Mouse (Mus musculus): ENCODE data around the gene Ifitm6.
"Not testable (repeated sequence)": the region's sequence is repeated elsewhere in the genome, so short reads cannot be mapped to it uniquely, and the experiment has no call there.

Ifitm6 gene

GRCm38 (mm10) chr7:141017824-141018223 is at the start of gene Ifitm6:
Gene Ifitm6 (minus strand): TSS chr7:141017924.
- DNase-seq (ENCODE audit: low spot score in 2 of 2), result not testable (repeated sequence)

- no peak for DNase-seq (ENCODE audit: low spot score in 2 of 2)
Measured at GRCm38 (mm10) chr7:141064576-141064975, 46.9 kb upstream of the Ifitm6 start.

GRCm38 (mm10) chr7:141064175-141064574 is 46.5 kb upstream of the Ifitm6 start:
- no peak for DNase-seq (ENCODE audit: low spot score in 2 of 2)

- DNase-seq (ENCODE audit: low spot score in 2 of 2), result peak in 1 of 2 experiments; percentile 47
Measured at GRCm38 (mm10) chr7:141063353-141063752, 45.6 kb upstream of the Ifitm6 start.

- peak in 1 of 2 experiments; percentile 42 for DNase-seq (ENCODE audit: low spot score in 2 of 2)
Measured at GRCm38 (mm10) chr7:141062525-141062924, 44.8 kb upstream of the Ifitm6 start.

- no peak for DNase-seq (ENCODE audit: low spot score in 2 of 2)
Measured at GRCm38 (mm10) chr7:141061269-141061692, 43.6 kb upstream of the Ifitm6 start.

- peak; percentile 92 to 95 for DNase-seq (ENCODE audit: low spot score in 2 of 2)
Measured at GRCm38 (mm10) chr7:141060426-141061242, 42.9 kb upstream of the Ifitm6 start, which contains the start of gene B4galnt4. Gene B4galnt4 (plus strand): TSS chr7:141061104.

- DNase-seq (ENCODE audit: low spot score in 2 of 2), result no peak
Measured at GRCm38 (mm10) chr7:141059929-141060328, 42.2 kb upstream of the Ifitm6 start.

- DNase-seq (ENCODE audit: low spot score in 2 of 2), result no peak
Measured at GRCm38 (mm10) chr7:141058601-141059341, 41.0 kb upstream of the Ifitm6 start.

- DNase-seq (ENCODE audit: low spot score in 2 of 2), result no peak
Measured at GRCm38 (mm10) chr7:141057541-141057940, 39.8 kb upstream of the Ifitm6 start.

- no peak for DNase-seq (ENCODE audit: low spot score in 2 of 2)
Measured at GRCm38 (mm10) chr7:141056976-141057375, 39.3 kb upstream of the Ifitm6 start.

- DNase-seq (ENCODE audit: low spot score in 2 of 2), result no peak
Measured at GRCm38 (mm10) chr7:141055785-141056184, 38.1 kb upstream of the Ifitm6 start.

GRCm38 (mm10) chr7:141052421-141052820 is 34.7 kb upstream of the Ifitm6 start:
- DNase-seq (ENCODE audit: low spot score in 2 of 2), result no peak

GRCm38 (mm10) chr7:141052016-141052415 is 34.3 kb upstream of the Ifitm6 start:
- DNase-seq (ENCODE audit: low spot score in 2 of 2), result no peak

GRCm38 (mm10) chr7:141051060-141051685 is 33.4 kb upstream of the Ifitm6 start:
- no peak for DNase-seq (ENCODE audit: low spot score in 2 of 2)

GRCm38 (mm10) chr7:141049326-141049725 is 31.6 kb upstream of the Ifitm6 start:
- DNase-seq (ENCODE audit: low spot score in 2 of 2), result no peak

- peak; percentile 90 to 91 for DNase-seq (ENCODE audit: low spot score in 2 of 2)
Measured at GRCm38 (mm10) chr7:141048226-141049218, 30.8 kb upstream of the Ifitm6 start.

GRCm38 (mm10) chr7:141047581-141048225 is 30.0 kb upstream of the Ifitm6 start:
- peak; percentile 72 to 77 for DNase-seq (ENCODE audit: low spot score in 2 of 2)

GRCm38 (mm10) chr7:141046931-141047580 is 29.3 kb upstream of the Ifitm6 start:
- DNase-seq (ENCODE audit: low spot score in 2 of 2), result no peak

- no peak for DNase-seq (ENCODE audit: low spot score in 2 of 2)
Measured at GRCm38 (mm10) chr7:141042539-141042938, 24.8 kb upstream of the Ifitm6 start.

Measured in frontal cortex, postnatal 36 days (tissue).